Mouse (Mus musculus) intestine, embryonic 16.5 days (tissue): ENCODE results near the gene Lcn5. TPM values are rescaled to one million over a fixed set of nuclear protein-coding genes. Genes with fewer than 3 reads are reported as not detected.
"Not testable (repeated sequence)": the region's sequence is repeated elsewhere in the genome, so short reads cannot be mapped to it uniquely, and the experiment has no call there.

ENCODE experiments used
- ATAC-seq: fragments of 200-750 bp; cut with Nextera tagmentation; 2 replicates; pipeline ENCODE4 v1.8.0; 2017; ENCODE audit warnings: moderate TSS enrichment, moderate library complexity
- H3K27ac ChIP-seq: fragments of 300-500 bp; sonication (generic); 2 replicates; pipeline ENCODE4 v1.5.1; 2014; ENCODE audit warnings: mild to moderate bottlenecking, low read length
- H3K27me3 ChIP-seq: fragments of 300-500 bp; sonication (generic); replicated peaks from 2 replicates; pipeline ENCODE4 v1.6.1; 2014; ENCODE audit warnings: low read length, control low read depth, mixed read lengths; ENCODE audit not compliant: control insufficient read depth, insufficient read depth
- H3K36me3 ChIP-seq: fragments of 300-500 bp; sonication (generic); 2 replicates; pipeline ENCODE4 v1.6.1; 2014; ENCODE audit warnings: low read length, control low read depth; ENCODE audit not compliant: control insufficient read depth, insufficient read depth
- H3K4me1 ChIP-seq: fragments of 300-500 bp; sonication (generic); 2 replicates; pipeline ENCODE4 v1.6.1; 2014; ENCODE audit warnings: low read length, control low read depth, mixed read lengths; ENCODE audit not compliant: control insufficient read depth, insufficient read depth
- H3K4me2 ChIP-seq: fragments of 300-500 bp; sonication (generic); 2 replicates; pipeline ENCODE4 v1.6.1; 2014; ENCODE audit warnings: low read depth, low read length, control low read depth
- H3K4me3 ChIP-seq: fragments of 300-500 bp; sonication (generic); 2 replicates; pipeline ENCODE4 v1.5.1; 2014; ENCODE audit warnings: mild to moderate bottlenecking, low read length
- H3K9ac ChIP-seq: fragments of 300-500 bp; sonication (generic); 2 replicates; pipeline ENCODE4 v1.6.1; 2014; ENCODE audit warnings: low read depth, low read length
- H3K9me3 ChIP-seq: fragments of 300-500 bp; sonication (generic); 2 replicates; pipeline ENCODE4 v1.6.1; 2016; ENCODE audit warnings: low read length, control low read depth; ENCODE audit not compliant: control insufficient read depth
- WGBS: fragments of 180-500 bp; shearing (Covaris S2); extraction: QIAGEN DNeasy Blood & Tissue Kit; methylation state at CpG from one replicate; pipeline ENCODE4 v1.1.7; 2014; 5-methylcytosine and 5-hydroxymethylcytosine counted together
- polyA plus RNA-seq: library from polyadenylated mRNA; unstranded; fragments of >200 nt; fragmentation: Nextera tagmentation; extraction: Ambion mirVana; gene quantifications from 2 replicates; pipeline ENCODE4 v1.2.1, GENCODE M21; 2015

Lcn5 gene
- polyA plus RNA-seq, 1 experiment from 2014 or later, result not detected

DNA sequence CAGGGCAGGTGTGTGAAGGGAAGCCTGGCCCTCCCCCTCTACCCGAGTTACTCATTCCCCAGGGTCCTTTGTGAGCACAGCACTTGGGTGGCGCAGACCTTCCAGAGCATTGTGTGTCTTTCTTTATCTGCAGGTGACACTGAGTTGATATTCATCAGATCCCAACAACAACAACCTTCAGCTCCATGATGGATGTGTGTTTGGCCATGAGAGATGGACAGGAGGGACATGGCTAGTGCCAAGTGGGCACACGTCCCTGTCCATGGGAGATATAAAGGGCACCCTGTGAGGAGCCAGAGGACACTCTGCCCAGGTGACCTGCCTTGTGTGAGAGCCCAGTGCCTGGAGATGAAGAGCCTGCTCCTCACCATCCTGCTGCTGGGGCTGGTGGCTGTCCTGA is 42.0 kb downstream of the Lcn5 start, which contains the start of gene Obp2a:
Obp2a (plus strand) TSS at position 301 of the 400 bp plus-strand sequence.
- not testable (repeated sequence) for H3K27me3 ChIP-seq, H3K4me1 ChIP-seq, H3K9me3 ChIP-seq, H3K27ac ChIP-seq, H3K36me3 ChIP-seq, H3K9ac ChIP-seq, ATAC-seq, H3K4me3 ChIP-seq, H3K4me2 ChIP-seq
- WGBS, result 64% methylated on average over 3 of the region's 3 CpGs

DNA sequence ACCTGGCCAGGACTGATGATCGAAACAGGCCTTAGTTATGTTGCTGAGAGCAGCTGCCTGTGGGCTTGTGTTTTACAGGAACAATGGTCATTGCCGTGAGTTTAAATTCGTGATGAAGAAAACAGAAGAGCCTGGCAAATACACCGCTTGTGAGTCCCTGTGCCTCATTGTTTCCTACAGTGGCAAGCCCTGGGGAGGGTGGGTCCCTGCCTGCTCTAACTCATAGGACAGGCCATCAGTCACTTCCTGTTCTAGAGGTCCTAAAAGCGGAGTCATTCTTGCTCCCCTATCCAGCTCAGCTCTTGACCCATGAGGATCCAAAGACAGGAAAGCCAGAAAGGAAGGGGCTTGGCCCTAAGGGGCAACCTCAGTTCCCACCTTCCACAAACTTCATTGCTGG is 43.2 kb downstream of the Lcn5 start:
- Histone ChIP-seq H3K27me3 (no peaks in the 10 kb centered on the region), H3K4me1 (no peaks in the 10 kb centered on the region)

DNA sequence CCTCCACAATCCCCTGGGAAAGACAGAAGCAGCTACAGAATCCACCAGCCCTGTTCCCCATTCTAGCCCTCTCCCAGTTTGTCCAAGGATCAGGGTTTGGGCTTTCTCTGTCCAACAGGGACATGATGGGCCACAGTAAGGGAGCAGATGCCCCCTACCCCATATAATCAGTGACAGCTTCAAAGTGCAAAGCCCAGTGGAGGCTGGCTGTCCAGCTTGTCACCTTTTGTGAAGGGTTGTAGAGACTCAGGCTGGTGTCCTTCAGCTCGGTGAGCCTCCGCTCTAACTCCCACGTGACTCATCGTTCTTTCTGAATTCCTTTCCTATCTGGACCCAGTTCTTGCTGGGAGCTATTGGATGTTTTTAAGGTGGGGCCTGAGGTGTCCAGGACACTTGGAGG is 46.0 kb downstream of the Lcn5 start:
- WGBS, result 80% methylated on average over 4 of the region's 4 CpGs
- H3K4me3 ChIP-seq, result no peak overlapping the region
- H3K9ac ChIP-seq, result no peak overlapping the region
- ATAC-seq, result no peak
- no peaks in the 10 kb centered on the region for H3K36me3 ChIP-seq
- H3K27me3 ChIP-seq, result no peaks in the 10 kb centered on the region
- 0 out of 2 replicates have a peak, but pooled peaks cover 6% of the 10 kb centered on the region for H3K4me1 ChIP-seq
- H3K27ac ChIP-seq, result no peak overlapping the region
- no peaks in the 10 kb centered on the region for H3K9me3 ChIP-seq
- no peak overlapping the region for H3K4me2 ChIP-seq

More for the DNA sequence above, 43.2 kb downstream of the Lcn5 start:
- Histone ChIP-seq H3K36me3 (no peaks in the 10 kb centered on the region), H3K9ac (no peak overlapping the region), H3K4me2 (no peak overlapping the region), H3K9me3 (no peaks in the 10 kb centered on the region), H3K4me3 (no peak overlapping the region), H3K27ac (no peak overlapping the region)
- 77% methylated on average over 5 of the region's 5 CpGs for WGBS
- no peak for ATAC-seq

DNA sequence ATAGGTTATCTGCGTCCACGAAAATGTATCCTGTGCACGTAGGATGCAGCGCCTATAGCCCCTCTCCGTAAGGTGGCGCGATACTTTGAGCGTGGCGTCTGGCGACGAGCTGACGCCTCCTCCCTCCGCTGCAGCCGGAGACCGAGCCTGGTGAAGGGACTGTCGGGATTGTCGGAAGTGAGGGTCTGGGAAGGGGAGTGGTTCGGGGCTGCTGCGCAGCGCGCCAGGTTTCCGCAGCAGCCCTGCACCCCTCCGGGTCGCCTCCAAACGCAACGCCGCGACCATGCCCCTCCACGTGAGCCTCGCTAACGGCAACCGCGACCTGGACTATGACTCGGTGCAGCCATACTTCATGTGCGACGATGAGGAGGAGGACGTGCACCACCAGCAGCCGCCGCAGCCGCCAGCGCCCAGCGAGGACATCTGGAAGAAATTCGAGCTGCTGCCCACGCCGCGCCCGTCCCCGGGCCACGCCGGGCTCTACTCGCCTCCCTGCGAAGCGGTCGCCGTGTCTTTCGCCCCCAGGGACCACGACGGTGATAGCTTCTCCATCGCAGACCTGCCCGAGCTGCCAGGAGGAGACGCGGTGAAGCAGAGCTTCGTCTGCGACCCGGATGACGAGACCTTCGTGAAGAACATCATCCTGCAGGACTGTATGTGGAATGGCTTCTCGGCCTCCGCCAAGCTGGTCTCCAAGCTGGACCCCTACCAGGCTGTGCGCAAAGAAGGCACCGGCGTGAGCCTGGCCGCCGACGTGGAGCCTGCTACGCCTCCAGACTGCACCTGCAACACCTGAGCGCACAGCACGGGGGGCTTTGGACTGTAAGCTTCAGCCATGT is 49.1 kb downstream of the Lcn5 start, which contains the start of gene Bmyc:
Bmyc (plus strand) TSS at position 97 of the 839 bp plus-strand sequence.
- H3K4me1 ChIP-seq, result peaks cover 12% of the 10 kb centered on the region; the same call in 1 of the 2 replicates
- H3K9ac ChIP-seq, result peak within 1 kb of the TSS; percentile 85
- ATAC-seq, result peak; percentile 91
- H3K4me2 ChIP-seq, result peak within 1 kb of the TSS; percentile 96
- H3K9me3 ChIP-seq, result no peaks in the 10 kb centered on the region
- H3K36me3 ChIP-seq, result no peaks in the 10 kb centered on the region
- H3K4me3 ChIP-seq, result peak within 1 kb of the TSS; percentile 78
- H3K27me3 ChIP-seq, result no peaks in the 10 kb centered on the region
- under 1% methylated on average over 78 of the region's 78 CpGs for WGBS
- peak within 1 kb of the TSS; percentile 86 for H3K27ac ChIP-seq

DNA sequence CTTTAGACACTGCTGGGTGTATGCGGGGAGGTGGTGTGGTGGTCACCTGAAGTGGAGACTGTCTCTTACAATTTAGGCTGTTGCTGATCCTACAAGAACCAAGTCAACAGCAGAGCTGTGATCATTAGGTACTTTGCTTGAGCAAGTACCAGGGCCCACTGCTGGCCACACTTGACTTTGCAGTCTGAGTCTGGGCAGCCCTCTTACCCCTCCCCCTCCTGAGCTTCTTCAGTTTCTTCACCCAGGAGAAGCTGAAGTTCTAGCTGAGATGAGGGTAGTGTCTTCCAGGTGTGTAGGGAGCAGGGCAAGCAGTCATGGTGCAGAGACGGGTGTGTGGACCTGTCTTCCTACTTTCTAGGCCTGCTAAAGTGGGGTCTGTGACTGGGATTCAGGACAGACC is 50.4 kb downstream of the Lcn5 start:
- Histone ChIP-seq H3K4me1 (peaks cover 13% of the 10 kb centered on the region; the same call in 1 of the 2 replicates), H3K4me3 (0 out of 2 replicates have a peak overlapping the region, but pooled peaks have one; percentile 2), H3K9me3 (no peaks in the 10 kb centered on the region), H3K27me3 (no peaks in the 10 kb centered on the region), H3K27ac (no peak overlapping the region), H3K9ac (no peak overlapping the region), H3K4me2 (peak overlapping the region; percentile 10; the same call in 1 of the 2 replicates), H3K36me3 (no peaks in the 10 kb centered on the region)
- 77% methylated on average over 2 of the region's 2 CpGs for WGBS
- no peak for ATAC-seq

DNA sequence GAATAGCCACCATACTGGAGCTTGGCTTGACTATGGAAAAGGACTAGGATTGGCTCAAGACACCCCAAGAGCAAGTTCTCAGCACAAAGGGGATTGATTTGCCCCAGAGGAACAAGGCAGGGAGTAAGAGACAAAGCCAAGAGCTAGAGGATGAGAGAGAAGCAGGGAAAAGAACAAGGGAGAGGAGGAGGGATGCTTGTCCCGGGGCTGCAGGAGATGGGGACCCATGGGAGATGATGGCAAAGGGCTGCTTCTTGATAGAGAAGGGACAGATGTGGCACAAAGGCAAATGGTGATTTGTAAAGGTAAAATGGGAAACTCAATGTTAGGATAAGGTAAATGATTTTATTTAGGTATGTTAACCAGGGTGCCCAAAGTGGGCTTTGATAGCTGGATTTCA is 51.3 kb downstream of the Lcn5 start:
- not testable (repeated sequence) for H3K4me2 ChIP-seq, H3K4me3 ChIP-seq, ATAC-seq, H3K36me3 ChIP-seq, H3K27ac ChIP-seq, H3K27me3 ChIP-seq, H3K9me3 ChIP-seq, H3K9ac ChIP-seq
- WGBS, result 92% methylated on average over 1 of the region's 1 CpGs
- H3K4me1 ChIP-seq, result peaks cover 13% of the 10 kb centered on the region; the same call in 1 of the 2 replicates

DNA sequence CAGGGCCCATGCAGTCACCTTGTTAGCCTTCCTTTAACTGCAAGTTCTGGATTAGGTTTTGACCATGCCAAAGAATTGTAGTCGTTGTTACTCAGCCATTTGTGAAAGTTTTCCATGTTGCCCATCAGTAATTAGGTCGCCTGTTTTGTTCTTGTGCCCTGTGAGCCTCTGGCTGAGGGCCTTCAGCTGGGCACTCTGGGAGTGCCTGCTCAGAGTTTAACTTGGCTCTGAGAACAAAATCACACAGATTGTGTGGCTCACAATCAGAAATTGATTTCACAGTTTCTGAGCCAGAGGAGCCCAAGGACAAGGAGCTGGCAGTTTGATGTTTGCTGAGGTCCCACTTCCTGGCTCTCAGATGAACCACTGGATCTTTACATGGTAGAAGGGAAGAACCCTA is 52.0 kb downstream of the Lcn5 start:
- WGBS, result 69% methylated on average over 2 of the region's 2 CpGs
- peaks cover 13% of the 10 kb centered on the region; the same call in 1 of the 2 replicates for H3K4me1 ChIP-seq
- H3K9me3 ChIP-seq, ATAC-seq, H3K27me3 ChIP-seq, H3K9ac ChIP-seq, H3K4me3 ChIP-seq, H3K4me2 ChIP-seq, H3K27ac ChIP-seq, H3K36me3 ChIP-seq: not testable (repeated sequence)

Other genes with a start within 250 kb of the Lcn5 start
- gene Fut7, start 234.7 kb upstream of the Lcn5 start, polyA plus RNA-seq, result 0.13 and 0.33 TPM in 2 replicates
- 2.1 and 2.8 TPM in 2 replicates for gene Abca2, start 229.2 kb upstream of the Lcn5 start, polyA plus RNA-seq
- 2.6 and 2.7 TPM in 2 replicates for gene Clic3, start 201.1 kb upstream of the Lcn5 start, polyA plus RNA-seq
- 31.5 and 37.4 TPM in 2 replicates for gene Paxx, start 196.9 kb upstream of the Lcn5 start, polyA plus RNA-seq
- 4.0 and 4.5 TPM in 2 replicates for gene Ptgds, start 187.9 kb upstream of the Lcn5 start, polyA plus RNA-seq
- 0.32 TPM in 1 of 2 replicates, not detected in the other for gene Lcn12, start 164.0 kb upstream of the Lcn5 start, polyA plus RNA-seq
- gene Fbxw5, start 157.2 kb upstream of the Lcn5 start, polyA plus RNA-seq, result 70.2 and 71.9 TPM in 2 replicates
- 6.8 and 8.5 TPM in 2 replicates for gene C8g, start 156.2 kb upstream of the Lcn5 start, polyA plus RNA-seq
- gene Traf2, start 111.0 kb upstream of the Lcn5 start, polyA plus RNA-seq, result 28.4 and 34.1 TPM in 2 replicates
- 343 and 364 TPM in 2 replicates for gene Edf1, start 100.1 kb upstream of the Lcn5 start, polyA plus RNA-seq
- gene Mamdc4, start 83.1 kb upstream of the Lcn5 start, polyA plus RNA-seq, result 582 and 797 TPM in 2 replicates
- gene Phpt1, start 82.7 kb upstream of the Lcn5 start, polyA plus RNA-seq, result 145 and 176 TPM in 2 replicates
- 0.93 and 1.4 TPM in 2 replicates for gene Ajm1, start 76.2 kb upstream of the Lcn5 start, polyA plus RNA-seq
- 45.8 and 52.7 TPM in 2 replicates for gene Rabl6, start 49.4 kb upstream of the Lcn5 start, polyA plus RNA-seq
- gene Ccdc183, start 40.3 kb upstream of the Lcn5 start, polyA plus RNA-seq, result 0.12 and 0.18 TPM in 2 replicates
- gene Tmem141, start 35.9 kb upstream of the Lcn5 start, polyA plus RNA-seq, result 25.4 and 26.6 TPM in 2 replicates
- gene Fcna, start 29.9 kb upstream of the Lcn5 start, polyA plus RNA-seq, result 6.6 and 7.1 TPM in 2 replicates
- gene Lcn8, start 4.8 kb upstream of the Lcn5 start, polyA plus RNA-seq, result not detected in 2 replicates
- gene Lcn6, start 18.8 kb downstream of the Lcn5 start, polyA plus RNA-seq, result not detected in 2 replicates
- not detected in 2 replicates for gene Lcn10, start 24.8 kb downstream of the Lcn5 start, polyA plus RNA-seq
- not detected in 2 replicates for gene Obp2a, start 42.1 kb downstream of the Lcn5 start, polyA plus RNA-seq
- 82.8 and 94.2 TPM in 2 replicates for gene Bmyc, start 48.8 kb downstream of the Lcn5 start, polyA plus RNA-seq
- not detected in 2 replicates for gene Obp2b, start 79.1 kb downstream of the Lcn5 start, polyA plus RNA-seq
- gene Lcn3, start 107.6 kb downstream of the Lcn5 start, polyA plus RNA-seq, result not detected in 2 replicates
- gene Lcn11, start 119.1 kb downstream of the Lcn5 start, polyA plus RNA-seq, result not detected in 2 replicates
- gene Gm13539, start 124.3 kb downstream of the Lcn5 start, polyA plus RNA-seq, result not detected in 2 replicates
- not detected in 2 replicates for gene Glt6d1, start 157.9 kb downstream of the Lcn5 start, polyA plus RNA-seq
- not detected in 2 replicates for gene Lcn9, start 165.2 kb downstream of the Lcn5 start, polyA plus RNA-seq
- gene Sohlh1, start 189.3 kb downstream of the Lcn5 start, polyA plus RNA-seq, result not detected in 2 replicates
- 0.31 and 0.54 TPM in 2 replicates for gene Kcnt1, start 205.8 kb downstream of the Lcn5 start, polyA plus RNA-seq